Mouse (Mus musculus): Measurements from ENCODE around the gene Arr3. TPM values are rescaled to one million over a fixed set of nuclear protein-coding genes. Genes with fewer than 3 reads are reported as not detected.

The Arr3 gene
- polyA plus RNA-seq, 1 experiment from 2014 or later = not detected

GRCm38 (mm10) chrX:100629076-100629475 lies 23.8 kb downstream of the Arr3 start:
- no peak overlapping the region for H3K4me2 ChIP-seq (ENCODE audit: low read length)
- H3K9me3 ChIP-seq (replicated peaks; ENCODE audit: low read length) = no peaks in the 10 kb centered on the region
- H3K27me3 ChIP-seq (ENCODE audit: insufficient read depth, low read length) = no peaks in the 10 kb centered on the region
- H3K9ac ChIP-seq (ENCODE audit: low read depth, low read length) = no peak overlapping the region
- H3K36me3 ChIP-seq (ENCODE audit: insufficient read depth, low read length) = no peaks in the 10 kb centered on the region
- H3K4me1 ChIP-seq (replicated peaks; ENCODE audit: insufficient read depth, low read length) = no peaks in the 10 kb centered on the region
- ATAC-seq (replicated peaks; ENCODE audit: low FRiP score, low read depth) (no peak), DNase-seq (ENCODE audit: low spot score) (no peak)
- no peak overlapping the region for H3K27ac ChIP-seq
- 92% methylated on average over 2 of the region's 2 CpGs for WGBS
- no peak for TF ChIP-seq CTCF (IDR thresholded peaks at IDR 0.05; ENCODE audit: low read depth)
- H3K4me3 ChIP-seq (replicated peaks; ENCODE audit: low read depth, low read length) = no peak overlapping the region

GRCm38 (mm10) chrX:100638477-100638876 lies 33.2 kb downstream of the Arr3 start:
- Histone ChIP-seq H3K36me3 (ENCODE audit: insufficient read depth, low read length) (no peaks in the 10 kb centered on the region), H3K4me2 (ENCODE audit: low read length) (no peak overlapping the region), H3K4me1 (replicated peaks; ENCODE audit: insufficient read depth, low read length) (no peaks in the 10 kb centered on the region), H3K27me3 (ENCODE audit: insufficient read depth, low read length) (no peaks in the 10 kb centered on the region), H3K9me3 (replicated peaks; ENCODE audit: low read length) (no peaks in the 10 kb centered on the region), H3K27ac (no peak overlapping the region), H3K9ac (ENCODE audit: low read depth, low read length) (no peak overlapping the region), H3K4me3 (replicated peaks; ENCODE audit: low read depth, low read length) (no peak overlapping the region)
- TF ChIP-seq CTCF (IDR thresholded peaks at IDR 0.05; ENCODE audit: low read depth) = no peak
- no peak for ATAC-seq (replicated peaks; ENCODE audit: low FRiP score, low read depth)
- no peak for DNase-seq (ENCODE audit: low spot score)
- WGBS = 90% methylated on average over 8 of the region's 8 CpGs

GRCm38 (mm10) chrX:100652848-100653247 lies 47.6 kb downstream of the Arr3 start:
- no peaks in the 10 kb centered on the region for H3K36me3 ChIP-seq (ENCODE audit: insufficient read depth, low read length)
- H3K4me3 ChIP-seq (replicated peaks; ENCODE audit: low read depth, low read length) = no peak overlapping the region
- no peak overlapping the region for H3K9ac ChIP-seq (ENCODE audit: low read depth, low read length)
- no peaks in the 10 kb centered on the region for H3K27me3 ChIP-seq (ENCODE audit: insufficient read depth, low read length)
- H3K27ac ChIP-seq = no peak overlapping the region
- no peaks in the 10 kb centered on the region for H3K4me1 ChIP-seq (replicated peaks; ENCODE audit: insufficient read depth, low read length)
- H3K9me3 ChIP-seq (replicated peaks; ENCODE audit: low read length) = no peaks in the 10 kb centered on the region
- ATAC-seq (replicated peaks; ENCODE audit: low FRiP score, low read depth) = no peak
- H3K4me2 ChIP-seq (ENCODE audit: low read length) = no peak overlapping the region
- TF ChIP-seq CTCF (IDR thresholded peaks at IDR 0.05; ENCODE audit: low read depth) = peak; percentile 25; the same call in 1 of the 2 replicates
- DNase-seq (ENCODE audit: low spot score) = no peak

DNA sequence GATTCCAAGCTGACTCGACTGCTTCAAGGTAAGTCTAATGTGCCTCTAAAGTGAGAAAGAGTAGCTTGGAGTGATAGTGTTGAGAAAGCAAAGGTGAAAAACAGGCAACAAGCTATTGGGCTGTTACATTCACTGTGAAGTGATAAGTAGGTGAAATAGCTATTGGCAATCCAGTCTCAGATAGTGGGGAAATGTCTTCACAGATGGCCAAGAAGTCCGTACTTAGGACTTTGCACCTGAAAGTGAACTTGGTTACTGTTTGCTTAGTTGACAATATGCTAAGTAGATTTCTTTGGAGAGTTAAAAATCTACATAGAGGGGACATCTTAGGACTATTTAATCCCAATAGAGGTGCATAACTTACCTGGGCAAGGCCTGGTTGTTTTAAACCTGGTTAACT lies 59.5 kb downstream of the Arr3 start:
- H3K4me3 ChIP-seq (replicated peaks; ENCODE audit: low read depth, low read length) = no peak overlapping the region
- H3K36me3 ChIP-seq (ENCODE audit: insufficient read depth, low read length) = no peaks in the 10 kb centered on the region
- TF ChIP-seq CTCF (IDR thresholded peaks at IDR 0.05; ENCODE audit: low read depth) = no peak
- no peaks in the 10 kb centered on the region for H3K9me3 ChIP-seq (replicated peaks; ENCODE audit: low read length)
- no peaks in the 10 kb centered on the region for H3K4me1 ChIP-seq (replicated peaks; ENCODE audit: insufficient read depth, low read length)
- WGBS = 84% methylated on average over 2 of the region's 2 CpGs
- no peak overlapping the region for H3K4me2 ChIP-seq (ENCODE audit: low read length)
- H3K27ac ChIP-seq = no peak overlapping the region
- no peak for ATAC-seq (replicated peaks; ENCODE audit: low FRiP score, low read depth)
- no peaks in the 10 kb centered on the region for H3K27me3 ChIP-seq (ENCODE audit: insufficient read depth, low read length)
- no peak for DNase-seq (ENCODE audit: low spot score)
- no peak overlapping the region for H3K9ac ChIP-seq (ENCODE audit: low read depth, low read length)

Other genes with a start within 250 kb of the Arr3 start
- not detected in 2 replicates for gene Otud6a, start 176.5 kb upstream of the Arr3 start, polyA plus RNA-seq (2015; fragmentation: Nextera tagmentation; extraction: Ambion mirVana)
- gene Awat2, start 162.8 kb upstream of the Arr3 start, polyA plus RNA-seq (2015; fragmentation: Nextera tagmentation; extraction: Ambion mirVana) = 0.32 and 0.38 TPM in 2 replicates
- 50.2 and 50.9 TPM in 2 replicates for gene Igbp1, start 111.2 kb upstream of the Arr3 start, polyA plus RNA-seq (2015; fragmentation: Nextera tagmentation; extraction: Ambion mirVana)
- not detected in 2 replicates for gene Dgat2l6, start 80.7 kb upstream of the Arr3 start, polyA plus RNA-seq (2015; fragmentation: Nextera tagmentation; extraction: Ambion mirVana)
- not detected in 2 replicates for gene Awat1, start 33.2 kb upstream of the Arr3 start, polyA plus RNA-seq (2015; fragmentation: Nextera tagmentation; extraction: Ambion mirVana)
- gene P2ry4, start 10.6 kb upstream of the Arr3 start, polyA plus RNA-seq (2015; fragmentation: Nextera tagmentation; extraction: Ambion mirVana) = not detected in 2 replicates
- gene Kif4, start 20.2 kb downstream of the Arr3 start, polyA plus RNA-seq (2015; fragmentation: Nextera tagmentation; extraction: Ambion mirVana) = 10.1 and 11.2 TPM in 2 replicates
- 92.4 and 94.4 TPM in 2 replicates for gene Pdzd11, start 21.1 kb downstream of the Arr3 start, polyA plus RNA-seq (2015; fragmentation: Nextera tagmentation; extraction: Ambion mirVana)
- gene Gdpd2, start 124.4 kb downstream of the Arr3 start, polyA plus RNA-seq (2015; fragmentation: Nextera tagmentation; extraction: Ambion mirVana) = 0.94 and 1.3 TPM in 2 replicates
- 1.8 and 1.9 TPM in 2 replicates for gene Dlg3, start 162.2 kb downstream of the Arr3 start, polyA plus RNA-seq (2015; fragmentation: Nextera tagmentation; extraction: Ambion mirVana)

Measured in kidney, postnatal 0 days (tissue).